Mouse (Mus musculus): ENCODE measurements at regions not wholly inside any gene's neighbourhood (a gene's known extent, or its start where the extent isn't known, plus 50 kb on each side); places are given as distances from the start of the nearest gene placed in this dataset.

- no peak for DNase-seq (ENCODE audit: low spot score in 2 of 2)
Observed at GRCm38 (mm10) chr6:84514623-84515022, 79.1 kb downstream of the Cyp26b1 start.

GRCm38 (mm10) chr6:84508598-84508997 is 85.1 kb downstream of the Cyp26b1 start:
- DNase-seq (ENCODE audit: low spot score in 2 of 2) = no peak

GRCm38 (mm10) chr6:84506675-84507074 is 87.0 kb downstream of the Cyp26b1 start:
- no peak for DNase-seq (ENCODE audit: low spot score in 2 of 2)

DNA sequence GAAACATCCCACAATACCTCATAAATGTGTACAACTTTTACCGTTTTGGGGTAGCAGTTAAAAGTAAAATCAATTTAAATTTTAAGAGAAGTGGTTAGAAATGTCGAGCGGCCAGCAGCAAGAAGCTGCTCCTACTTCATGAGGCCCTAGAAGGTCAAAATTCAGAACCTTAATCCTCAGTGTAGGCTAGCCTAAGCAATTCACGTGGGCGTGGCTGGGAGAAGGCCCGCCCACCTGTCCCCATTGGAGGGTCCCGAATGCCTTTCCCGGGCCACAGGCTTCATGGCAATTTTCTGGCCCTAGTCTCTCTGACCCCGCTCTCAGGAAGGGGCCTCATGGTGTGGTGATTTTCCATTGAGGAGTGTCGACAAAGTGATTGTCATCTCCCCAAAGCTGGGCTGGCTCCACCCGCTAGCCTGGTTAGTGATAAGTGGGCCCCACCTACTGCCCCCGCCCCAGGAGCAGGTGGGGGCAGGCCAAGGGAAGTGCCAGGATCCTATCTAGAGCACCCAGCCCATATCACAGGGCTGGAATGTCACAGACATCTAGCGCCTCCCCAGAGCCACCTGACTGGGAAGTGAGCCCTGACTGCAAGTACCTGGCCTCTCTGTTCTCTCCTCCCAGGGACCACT is 93.3 kb downstream of the Cyp26b1 start:
- no peak for DNase-seq (ENCODE audit: low spot score in 2 of 2)

GRCm38 (mm10) chr6:84498076-84498475 is 95.6 kb downstream of the Cyp26b1 start:
- no peak for DNase-seq (ENCODE audit: low spot score in 2 of 2)

GRCm38 (mm10) chr6:84493676-84494075 is 100.0 kb downstream of the Cyp26b1 start:
- DNase-seq (ENCODE audit: low spot score in 2 of 2) = no peak

DNA sequence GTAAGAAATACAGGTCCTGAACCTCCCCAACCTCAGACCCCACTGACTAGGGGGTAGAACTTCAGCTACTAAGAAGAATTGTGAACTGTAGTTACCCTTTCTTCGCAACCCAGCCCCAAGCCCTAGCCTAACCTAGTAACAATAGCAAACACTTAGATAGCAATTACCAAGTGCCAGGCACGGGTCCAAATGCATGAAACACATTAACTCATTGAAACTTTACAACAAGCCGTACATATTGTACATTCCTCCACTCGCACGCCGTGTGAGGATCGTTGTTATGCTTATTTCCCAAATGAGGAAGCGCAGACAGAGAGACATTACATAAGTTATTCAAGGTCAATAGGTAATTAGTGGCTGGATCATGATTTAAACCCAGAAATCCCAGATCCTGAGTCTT is 100.5 kb downstream of the Cyp26b1 start:
- DNase-seq (ENCODE audit: low spot score in 2 of 2) = no peak

- DNase-seq (ENCODE audit: low spot score in 2 of 2) = peak in 1 of 2 experiments; percentile 5
Observed at GRCm38 (mm10) chr6:84492594-84492993, 101.1 kb downstream of the Cyp26b1 start.

DNA sequence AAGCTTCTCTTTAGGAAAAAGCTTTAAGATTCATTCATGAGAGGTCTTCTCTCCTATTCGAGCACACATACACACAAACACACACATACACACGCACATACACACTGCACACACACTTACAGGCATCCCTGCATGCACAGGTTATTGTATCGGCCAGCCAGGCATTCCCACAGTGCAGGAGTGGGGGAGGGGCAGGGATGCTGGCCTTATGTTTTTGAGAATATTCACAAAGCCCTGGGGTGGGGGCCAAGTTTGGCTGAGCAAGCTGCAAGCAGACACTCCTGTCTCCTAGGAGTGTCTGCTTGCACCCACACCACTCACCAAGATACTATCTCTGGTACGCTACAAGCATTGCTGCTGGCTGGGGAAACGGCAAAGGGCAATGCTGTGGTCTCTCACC is 102.6 kb downstream of the Cyp26b1 start:
- no peak for DNase-seq (ENCODE audit: low spot score in 2 of 2)

DNA sequence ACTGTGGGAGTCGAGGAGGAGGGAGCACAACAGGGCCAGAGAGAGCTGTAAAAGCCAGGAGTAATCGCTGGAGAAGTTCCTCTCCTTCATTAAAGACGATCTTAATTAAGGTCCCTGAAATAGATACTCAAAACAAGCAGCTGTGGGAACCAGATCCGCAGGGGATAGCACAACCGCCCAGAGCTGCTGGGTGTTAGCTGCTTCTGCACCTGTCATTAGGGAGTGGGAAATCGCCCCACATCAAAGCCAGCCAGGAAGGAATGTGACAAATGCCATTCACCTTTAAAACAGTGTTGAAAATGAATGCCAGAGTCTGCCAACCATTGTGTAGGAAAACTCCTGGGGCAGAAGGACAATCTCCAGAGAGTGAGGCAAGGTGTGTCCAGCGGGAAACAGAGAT is 112.5 kb downstream of the Cyp26b1 start:
- no peak for DNase-seq (ENCODE audit: low spot score in 2 of 2)

DNA sequence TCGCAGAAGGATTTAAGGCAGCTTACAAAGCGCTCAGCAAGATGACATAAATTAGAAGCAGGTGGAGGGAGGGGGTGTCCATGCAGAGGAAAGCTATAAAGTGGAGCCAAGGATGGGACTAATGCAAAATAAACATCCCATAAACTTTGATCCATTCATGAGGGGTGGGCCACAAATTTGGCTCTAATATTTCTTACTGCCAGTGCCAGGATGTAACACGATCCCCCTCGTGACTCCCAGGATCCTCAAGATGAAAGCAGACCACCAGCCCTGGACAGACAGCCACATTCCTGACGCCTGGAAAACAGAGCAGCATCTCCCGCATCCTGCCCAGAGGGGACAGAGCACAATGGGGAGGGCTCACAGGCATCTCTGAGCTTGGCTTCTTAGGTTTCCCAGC is 116.6 kb downstream of the Cyp26b1 start:
- no peak for DNase-seq (ENCODE audit: low spot score in 2 of 2)

GRCm38 (mm10) chr6:84476466-84476865 is 117.2 kb downstream of the Cyp26b1 start:
- peak in 1 of 2 experiments; percentile 12 for DNase-seq (ENCODE audit: low spot score in 2 of 2)

DNA sequence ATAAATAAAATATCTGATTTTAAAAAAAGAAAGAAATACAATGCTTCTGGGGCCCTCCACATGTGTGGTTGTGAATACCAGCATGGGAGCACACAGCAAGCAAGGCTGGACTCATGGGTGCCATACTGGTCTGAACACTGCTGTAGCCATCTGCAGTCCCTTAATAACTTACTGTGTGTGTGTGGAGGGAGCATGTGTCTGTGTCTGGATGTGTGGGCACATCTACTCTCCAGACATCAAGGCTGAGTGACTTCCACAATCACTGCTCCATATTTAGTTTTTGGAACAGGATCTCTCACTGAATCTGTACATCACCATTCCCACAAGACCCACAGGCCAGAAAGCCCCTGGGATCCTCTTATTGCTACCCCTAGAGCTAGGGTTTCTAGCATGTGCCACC is 118.9 kb downstream of the Cyp26b1 start:
- no peak for DNase-seq (ENCODE audit: low spot score in 2 of 2)

GRCm38 (mm10) chr6:84473171-84473570 is 120.5 kb downstream of the Cyp26b1 start:
- DNase-seq (ENCODE audit: low spot score in 2 of 2) = no peak

- no peak for DNase-seq (ENCODE audit: low spot score in 2 of 2)
Observed at GRCm38 (mm10) chr6:84472287-84472686, 121.4 kb downstream of the Cyp26b1 start.

DNA sequence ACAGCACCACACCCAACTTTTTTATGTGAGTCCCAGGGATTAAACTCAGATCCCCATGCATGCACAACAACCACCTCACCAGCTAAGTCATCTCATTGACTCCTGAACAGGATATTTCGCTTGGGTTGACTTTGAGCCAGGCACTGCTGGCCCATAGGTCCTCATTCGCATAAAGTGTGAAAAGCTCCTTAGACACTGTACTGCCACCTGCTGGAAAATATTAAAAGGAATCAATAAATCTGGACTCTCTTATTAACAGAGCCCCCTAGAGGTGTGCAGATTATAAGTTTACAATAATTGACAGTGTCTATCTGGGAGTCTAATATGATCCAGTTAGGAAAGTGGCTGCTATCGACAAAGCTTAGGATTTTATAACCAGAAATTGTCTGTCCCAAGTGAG is 126.4 kb downstream of the Cyp26b1 start:
- DNase-seq (ENCODE audit: low spot score in 2 of 2) = no peak

DNA sequence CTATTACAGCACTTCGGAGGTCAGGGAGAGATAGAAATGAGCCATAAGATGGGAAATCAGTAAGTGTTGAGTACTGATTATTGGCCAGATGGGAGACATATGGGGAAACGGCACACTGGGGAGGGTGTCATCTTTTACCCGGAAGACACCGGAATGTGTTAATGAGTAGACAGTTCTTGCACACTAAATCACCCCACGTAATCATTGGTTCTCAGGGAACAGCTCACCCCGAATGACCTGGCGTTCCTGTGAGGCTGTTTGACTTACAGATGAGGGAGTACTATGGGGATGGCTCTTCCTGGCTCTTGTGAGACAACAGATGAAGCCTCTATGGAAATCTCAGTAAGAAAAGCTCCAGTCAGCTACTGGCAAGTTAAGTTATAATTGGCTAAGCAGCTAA is 127.5 kb downstream of the Cyp26b1 start:
- peak; percentile 13 to 31 for DNase-seq (ENCODE audit: low spot score in 2 of 2)

DNA sequence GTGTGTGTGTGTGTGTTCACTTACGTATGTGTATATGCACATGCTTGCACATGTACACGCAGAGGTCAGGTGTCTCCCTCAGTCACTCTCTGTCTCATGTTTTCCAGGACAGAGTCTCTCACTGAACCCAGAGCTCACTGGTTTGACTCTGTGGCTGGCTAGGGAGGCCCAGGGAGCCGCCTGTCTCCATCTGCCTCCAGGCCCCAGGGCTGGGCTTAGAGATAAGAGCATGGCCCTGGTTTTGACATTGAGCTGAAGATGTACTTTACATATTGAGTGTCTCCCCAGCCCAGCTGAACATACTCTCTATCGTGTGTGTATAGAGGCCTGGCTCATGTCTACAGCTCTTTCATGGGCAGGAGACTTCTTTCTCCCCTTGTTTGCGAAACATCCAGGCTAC is 128.1 kb downstream of the Cyp26b1 start:
- DNase-seq (ENCODE audit: low spot score in 2 of 2) = no peak

GRCm38 (mm10) chr6:84463592-84464367 is 129.9 kb downstream of the Cyp26b1 start:
- DNase-seq (ENCODE audit: low spot score in 2 of 2) = no peak

GRCm38 (mm10) chr6:84456803-84457202 is 136.9 kb downstream of the Cyp26b1 start:
- DNase-seq (ENCODE audit: low spot score in 2 of 2) = no peak

DNA sequence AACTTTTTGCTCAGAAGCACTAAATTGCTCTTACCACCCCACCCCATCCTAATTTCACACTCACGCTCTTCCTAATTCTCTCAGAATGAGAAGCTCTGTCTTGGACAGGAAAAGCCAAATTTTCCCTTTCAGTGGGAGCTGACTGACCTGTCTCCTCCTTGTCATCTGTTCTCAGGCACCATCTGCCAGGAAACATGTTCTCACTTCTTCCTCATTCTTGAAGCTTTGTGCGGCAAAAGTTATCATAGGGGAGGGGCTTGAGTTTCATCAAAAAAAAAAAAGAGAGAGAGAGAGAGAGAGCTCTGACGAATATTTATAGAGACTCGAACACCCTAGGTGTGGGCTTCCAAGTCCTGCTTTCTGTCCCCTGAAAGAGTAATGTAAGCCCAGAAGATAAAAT is 148.6 kb downstream of the Cyp26b1 start:
- peak; percentile 15 to 41 for DNase-seq (ENCODE audit: low spot score in 2 of 2)

DNA sequence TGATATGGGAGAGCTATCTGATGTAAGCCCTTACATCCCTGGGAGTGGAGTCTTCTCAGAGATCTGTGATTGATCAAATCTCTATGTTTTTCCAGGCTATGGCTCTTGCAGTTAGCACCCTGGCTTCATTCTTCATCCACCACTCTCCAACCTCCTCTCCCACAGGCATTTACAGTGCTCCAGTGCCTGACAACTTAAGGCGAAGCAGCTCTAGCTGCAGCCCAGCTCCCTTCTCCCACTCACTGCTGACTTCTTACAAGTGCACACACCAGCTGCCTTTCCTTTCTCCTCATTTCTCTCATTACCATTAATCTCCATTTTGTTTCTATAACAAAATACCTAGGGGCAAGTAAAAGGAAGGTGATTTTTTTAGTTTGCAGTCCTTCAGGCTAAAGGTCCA is 151.0 kb downstream of the Cyp26b1 start:
- peak; percentile 24 to 31 for DNase-seq (ENCODE audit: low spot score in 2 of 2)
